ENCODE assay signal across 29 mouse cellular contexts in the genomic region with DNA sequence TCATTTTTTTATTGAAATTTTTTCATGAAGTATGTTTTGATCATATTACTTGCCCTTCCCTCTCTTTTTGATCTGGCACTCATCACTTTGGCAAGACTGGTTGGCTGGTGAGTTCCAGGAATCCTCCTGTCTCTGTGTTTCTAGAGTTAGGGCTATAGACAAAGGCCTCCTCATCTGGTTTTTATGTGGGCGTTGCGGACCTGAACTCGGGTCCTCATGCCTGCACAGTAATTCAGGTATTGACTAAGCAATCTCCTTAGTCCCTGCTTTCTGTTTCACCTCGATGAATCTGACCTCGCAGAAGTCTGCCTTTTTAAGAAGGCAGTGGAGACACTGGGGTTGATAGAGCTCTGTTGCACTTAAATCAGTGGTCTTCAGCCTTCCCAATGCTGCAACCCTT. TPM values are rescaled to one million over a fixed set of nuclear protein-coding genes. Genes with fewer than 3 reads are reported as not detected.
DNase-seq lines count a peak whose midpoint lies in the region; ATAC-seq and TF ChIP-seq lines count a peak whose summit lies in the region.
"Had no signal": no experiment of that assay in that cellular context is flagged by ENCODE, and none has a peak within 500 bp of the region (broad histone marks: within the 10 kb centered on the region; RNA-seq: fewer than 3 reads in every experiment).

No protein-coding gene starts in this region.

- H3K79me2 ChIP-seq in CH12.LX (replicated peaks; ENCODE audit: control insufficient read depth, extremely low read depth, insufficient read depth, poor library complexity, severe bottlenecking) (peaks cover 27% of the 10 kb centered on the region), myocyte (ENCODE audit: control insufficient read depth, insufficient read depth) (no peaks in the 10 kb centered on the region)

- peak overlapping the region; percentile 85 for H3K9ac ChIP-seq in CH12.LX (ENCODE audit: insufficient read depth, low read depth)
- H3K9ac ChIP-seq: embryonic facial prominence, embryonic 13.5 days; forebrain, embryonic 12.5 days; forebrain, embryonic 15.5 days; heart, embryonic 13.5 days; hindbrain, embryonic 14.5 days had no signal

- H3ac ChIP-seq in myocyte (ENCODE audit: control insufficient read depth, insufficient read length): no peak overlapping the region

- H3K27ac ChIP-seq in CH12.LX (ENCODE audit: insufficient read depth, low read depth): peak overlapping the region; percentile 31; the same call in 1 of the 2 replicates
- H3K27ac ChIP-seq: embryonic facial prominence, embryonic 10.5 days; embryonic facial prominence, embryonic 13.5 days; forebrain, embryonic 12.5 days; forebrain, embryonic 15.5 days; heart, embryonic 10.5 days; heart, embryonic 13.5 days; hindbrain, embryonic 14.5 days had no signal

- H3K4me1 ChIP-seq in CH12.LX (ENCODE audit: control insufficient read depth in 1 of 2, insufficient read depth in 2 of 2): peaks cover 30 to 74% of the 10 kb centered on the region in 2 experiments
- H3K4me1 ChIP-seq: forebrain, embryonic 12.5 days; forebrain, embryonic 15.5 days had no signal

- TF ChIP-seq POLR2A in CH12.LX (IDR thresholded peaks at IDR 0.05; ENCODE audit: low read depth, low read length): no peak
- TF ChIP-seq POLR2A in myocyte (IDR thresholded peaks at IDR 0.05; ENCODE audit: insufficient read length, low read depth): no peak

- no peaks in the 10 kb centered on the region for H3K9me3 ChIP-seq in CH12.LX (replicated peaks; ENCODE audit: low read length)
- H3K9me3 ChIP-seq: embryonic facial prominence, embryonic 10.5 days; embryonic facial prominence, embryonic 13.5 days; forebrain, embryonic 12.5 days; forebrain, embryonic 15.5 days; heart, embryonic 10.5 days; heart, embryonic 13.5 days had no signal

- no peak for TF ChIP-seq RAD21 in CH12.LX (IDR thresholded peaks at IDR 0.05; ENCODE audit: low read depth, low read length)

- in situ Hi-C loops in CH12.LX (cut with MboI; ENCODE audit: low pct_ligation_motif_present, low pct_unique_long_range_greater_than_20kb, low sequenced_read_pairs): loop anchor here (5.0 kb wide), 1 partner anchor 49 kb away; no protein-coding TSS in a partner anchor

- peak overlapping the region; percentile 98 for H3K4me2 ChIP-seq in CH12.LX (ENCODE audit: insufficient read depth, low read depth, poor library complexity, severe bottlenecking)
- H3K4me2 ChIP-seq in myocyte (ENCODE audit: low read depth): peak overlapping the region; percentile 30
- H3K4me2 ChIP-seq: embryonic facial prominence, embryonic 13.5 days; forebrain, embryonic 12.5 days; forebrain, embryonic 15.5 days; heart, embryonic 13.5 days; hindbrain, embryonic 14.5 days had no signal

- no peak for TF ChIP-seq CTCF in CH12.LX (conservative IDR thresholded peaks at IDR 0.05 in 1 of 2, IDR thresholded peaks at IDR 0.05 in 1 of 2; ENCODE audit: low read depth in 2 of 2, low read length in 2 of 2)

- peaks cover 0 to 57% of the 10 kb centered on the region in 2 experiments for H3K36me3 ChIP-seq in CH12.LX (replicated peaks in 1 of 2; ENCODE audit: control insufficient read depth in 1 of 2, insufficient read depth in 1 of 2, low read length in 1 of 2)
- H3K36me3 ChIP-seq in myocyte (ENCODE audit: control insufficient read depth, insufficient read depth): no peaks in the 10 kb centered on the region
- H3K36me3 ChIP-seq: embryonic facial prominence, embryonic 13.5 days; forebrain, embryonic 12.5 days; forebrain, embryonic 15.5 days; heart, embryonic 10.5 days; heart, embryonic 13.5 days had no signal

- H3K27me3 ChIP-seq in CH12.LX (replicated peaks) (no peaks in the 10 kb centered on the region), myocyte (ENCODE audit: control insufficient read depth, insufficient read depth, insufficient read length) (peaks cover 37% of the 10 kb centered on the region)
- H3K27me3 ChIP-seq: embryonic facial prominence, embryonic 13.5 days; forebrain, embryonic 12.5 days; forebrain, embryonic 15.5 days; heart, embryonic 13.5 days had no signal

- peak; percentile 56 for DNase-seq in CD4-positive, CD25-positive, alpha-beta regulatory T cell, adult 2 months (ENCODE audit: low read depth, low spot score)
- no peak for DNase-seq in CH12.LX (ENCODE audit: extremely low read depth)
- peak; percentile 81 for DNase-seq in induced T-regulatory cell, adult 2 months (ENCODE audit: low read depth)
- no peak for DNase-seq in frontal cortex, postnatal 36 days (ENCODE audit: low spot score in 2 of 2)
- no peak for DNase-seq in urinary bladder, postnatal 36 days (ENCODE audit: low spot score in 2 of 2)
- no peak for DNase-seq in gastrocnemius, postnatal 10 days
- DNase-seq: adrenal gland, postnatal 10 days; adrenal gland, postnatal 36 days; cerebellum, adult 11 months; cerebellum, adult 8-10 months; cerebellum, postnatal 10 days; cerebellum, postnatal 36 days; embryo, embryonic 11 days; gastrocnemius, postnatal 25 days; heart, adult 18-20 months; heart, postnatal 14 days; heart, postnatal 4 days had no signal

- H3K4me3 ChIP-seq in CH12.LX (replicated peaks in 1 of 3; ENCODE audit: low read depth in 2 of 3, low read length in 2 of 3, poor library complexity in 1 of 3) (peak overlapping the region; percentile 19 to 27 (median 25)), myocyte (no peak overlapping the region)
- H3K4me3 ChIP-seq: embryonic facial prominence, embryonic 10.5 days; embryonic facial prominence, embryonic 13.5 days; erythroblast, embryonic 14.5 days; forebrain, embryonic 12.5 days; forebrain, embryonic 15.5 days; heart, embryonic 10.5 days; heart, embryonic 13.5 days had no signal

- TF ChIP-seq EP300 in CH12.LX (IDR thresholded peaks at IDR 0.05; ENCODE audit: low read length): no peak

- ATAC-seq in monocyte, adult 5-6 weeks (replicated peaks; ENCODE audit: insufficient number of reproducible peaks, low FRiP score, low TSS enrichment, poor library complexity, severe bottlenecking): no peak
- ATAC-seq: forebrain, embryonic 15.5 days; intestine, embryonic 16.5 days had no signal

- dilution Hi-C loops in CH12.LX (cut with MboI; ENCODE audit: extremely low pct_ligation_motif_present, extremely low pct_unique_long_range_greater_than_20kb, low sequenced_read_pairs): no loop called here

TF ChIP-seq in CH12.LX, 34 proteins besides CTCF, POLR2A, EP300 and RAD21 (continues in another document):
- TF ChIP-seq NRF1 (IDR thresholded peaks at IDR 0.05; ENCODE audit: low read depth, low read length) (no peak), POLR2AphosphoS2 (IDR thresholded peaks at IDR 0.05; ENCODE audit: low read depth, low read length) (no peak), USF2 (conservative IDR thresholded peaks at IDR 0.05; ENCODE audit: low read depth, low read length) (no peak), ZC3H11A (IDR thresholded peaks at IDR 0.05; ENCODE audit: low read depth, low read length) (no peak), SIN3A (IDR thresholded peaks at IDR 0.05; ENCODE audit: low read length) (no peak), PAX5 (IDR thresholded peaks at IDR 0.05; ENCODE audit: low read length) (no peak), GABPA (IDR thresholded peaks at IDR 0.05; ENCODE audit: insufficient replicate concordance, low read depth, low read length) (no peak), ETS1 (conservative IDR thresholded peaks at IDR 0.05; ENCODE audit: low read depth, low read length) (no peak; the same call in 1 of the 2 replicates), HCFC1 (IDR thresholded peaks at IDR 0.05; ENCODE audit: low read depth, low read length) (no peak), CHD1 (IDR thresholded peaks at IDR 0.05; ENCODE audit: low read depth, low read length) (peak; percentile 68; the same call in 1 of the 2 replicates), SMC3 (IDR thresholded peaks at IDR 0.05; ENCODE audit: low read depth, low read length) (no peak), MAFK (IDR thresholded peaks at IDR 0.05; ENCODE audit: insufficient replicate concordance, low read length) (0 out of 2 replicates have a peak, but pooled peaks have one; percentile 35), ZNF384 (IDR thresholded peaks at IDR 0.05; ENCODE audit: low read depth, low read length) (no peak), TCF12 (IDR thresholded peaks at IDR 0.05; ENCODE audit: low read depth, low read length) (no peak), UBTF (IDR thresholded peaks at IDR 0.05; ENCODE audit: low read depth, low read length) (no peak), E2F4 (IDR thresholded peaks at IDR 0.05; ENCODE audit: insufficient replicate concordance, low read depth, low read length) (no peak)

TF ChIP-seq in myocyte, 11 proteins besides CTCF, POLR2A, EP300 and RAD21:
- TF ChIP-seq USF1 (IDR thresholded peaks at IDR 0.05; ENCODE audit: low read depth) (no peak), TCF3 (IDR thresholded peaks at IDR 0.05; ENCODE audit: insufficient read length, low read depth) (no peak), MYOG (IDR thresholded peaks at IDR 0.05; ENCODE audit: control insufficient read depth in 1 of 3, insufficient read depth in 1 of 3, insufficient read length in 2 of 3, low read depth in 2 of 3) (no peak), MAX (IDR thresholded peaks at IDR 0.05; ENCODE audit: low read depth) (no peak)

RNA-seq across cellular contexts. Expression of a gene that starts 54.8 kb away (rescaled TPM):
- total RNA-seq in CH12.LX (2012; rRNA removed) (20.8 and 23.3 TPM in 2 replicates), CH12.LX (2014; rRNA removed) (29.3 TPM in 2 replicates)
- polyA plus RNA-seq in CH12.LX (2012; ENCODE audit: insufficient read length, low read depth) (20.3 and 20.6 TPM in 2 replicates), myocyte (2012; fragmentation: generic; extraction: Trizol) (not detected)
- total RNA-seq in monocyte, adult 5-6 weeks (2017): 94.4 to 137 TPM (median 98.0 TPM) in 3 replicates
- total RNA-seq in gastrocnemius, postnatal 10 days (2021): 10 to 100 TPM; 17.2 to 19.9 TPM
- polyA plus RNA-seq: C2C12 had no signal

Comparison
In these comparisons a context has a peak if more than half of its experiments do, and no peak if none do; other contexts are left out.
1. DNase-seq: peak in CD4-positive, CD25-positive, alpha-beta regulatory T cell, adult 2 months (single experiment) and induced T-regulatory cell, adult 2 months (single experiment); none in CH12.LX (single experiment), frontal cortex, postnatal 36 days (0 of 2), urinary bladder, postnatal 36 days (0 of 2) and gastrocnemius, postnatal 10 days (single experiment).